Mouse (Mus musculus) G1E (cell line): Measurements from ENCODE around the gene Popdc3. TPM values are rescaled to one million over a fixed set of nuclear protein-coding genes. Genes with fewer than 3 reads are reported as not detected.

Source experiments
- ATAC-seq: 2 replicates; pipeline ENCODE4 v1.8.0; 2016; ENCODE audit warnings: mild to moderate bottlenecking; ENCODE audit not compliant: insufficient number of reproducible peaks, poor library complexity, low FRiP score, severe bottlenecking; ENCODE audit errors: extremely low read depth
- DNase-seq: peaks from one replicate; pipeline ENCODE4 v3.0.0; 2012; ENCODE audit warnings: low spot score
- H3K27me3 ChIP-seq: 2 replicates; pipeline ENCODE4 v1.6.1; 2012; ENCODE audit warnings: mild to moderate bottlenecking, low read length, inconsistent platforms; ENCODE audit not compliant: insufficient read depth
- H3K36me3 ChIP-seq: replicated peaks from 2 replicates; pipeline ENCODE3; 2012; ENCODE audit warnings: mild to moderate bottlenecking, inconsistent platforms
- H3K4me1 ChIP-seq: 2 replicates; pipeline ENCODE4 v1.6.1; 2012; ENCODE audit warnings: low read depth, low read length, inconsistent platforms, mixed read lengths; ENCODE audit not compliant: insufficient read depth
- H3K4me3 ChIP-seq: 2 replicates; pipeline ENCODE4 v1.5.1; 2012; ENCODE audit warnings: low read depth, mild to moderate bottlenecking, inconsistent platforms, low read length, moderate library complexity, mixed read lengths
- H3K9me3 ChIP-seq: replicated peaks from 2 replicates; pipeline ENCODE4 v1.6.1; 2012; ENCODE audit warnings: inconsistent platforms
- CTCF ChIP-seq: IDR thresholded peaks from 2 replicates; pipeline ENCODE4 v1.5.1; 2012; ENCODE audit warnings: low read depth, low read length, inconsistent platforms, mixed read lengths
- GATA1 ChIP-seq: IDR thresholded peaks from 2 replicates; pipeline ENCODE4 v1.6.1; 2012; ENCODE audit warnings: borderline replicate concordance, low read length, inconsistent platforms, mixed read lengths
- GATA2 ChIP-seq: IDR thresholded peaks from 2 replicates; pipeline ENCODE4 v1.6.1; 2012; ENCODE audit warnings: low read depth, low read length, inconsistent platforms, borderline replicate concordance
- POLR2AphosphoS5 ChIP-seq: IDR thresholded peaks from 2 replicates; pipeline ENCODE4 v1.6.1; 2012; ENCODE audit warnings: low read depth, low read length, inconsistent platforms; ENCODE audit not compliant: insufficient replicate concordance
- TAL1 ChIP-seq: conservative IDR thresholded peaks from 2 replicates; pipeline ENCODE4 v1.6.1; 2012; ENCODE audit warnings: low read depth, low read length, inconsistent platforms, mixed read lengths
- polyA plus RNA-seq: library from polyadenylated mRNA; stranded (reverse); fragments of >175 nt; gene quantifications from 2 replicates; pipeline ENCODE4 v1.2.3, GENCODE M21; 2012
- total RNA-seq, 2 experiments: library from RNA; stranded (forward) in 1 of 2; stranded (reverse) in 1 of 2; fragments of 200-1000 nt in 1 of 2; fragments of >200 nt in 1 of 2; fragmentation: Nextera tagmentation in 1 of 2; gene quantifications; 2 replicates each; pipeline ENCODE4 v1.2.3; 2014 to 2017

The Popdc3 gene
- total and polyA plus RNA-seq, 3 experiments: not detected

DNA sequence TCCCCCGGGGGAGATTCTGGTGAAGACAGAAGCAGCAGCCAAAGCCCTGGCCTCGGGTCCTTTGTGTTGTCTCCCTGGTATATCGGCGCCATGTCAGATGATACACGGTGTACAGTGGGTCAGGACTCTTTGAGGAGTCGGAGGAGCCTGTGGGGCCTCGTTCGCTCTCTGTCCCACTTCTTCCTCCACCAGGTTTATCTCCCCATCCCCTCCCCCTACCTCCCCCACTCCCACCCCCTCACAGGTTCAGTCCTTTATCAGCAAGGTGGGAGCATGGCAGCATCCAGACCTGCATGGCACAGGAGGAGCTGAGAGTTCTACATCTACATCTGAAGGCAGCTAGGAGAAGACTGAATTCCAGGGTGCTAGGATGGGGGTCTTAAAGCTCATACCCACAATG, 12.0 kb upstream of the Popdc3 start:
- Histone ChIP-seq H3K36me3 (peaks cover 8% of the 10 kb centered on the region), H3K4me1 (no peaks in the 10 kb centered on the region), H3K27me3 (peaks cover 4% of the 10 kb centered on the region), H3K4me3 (no peak overlapping the region), H3K9me3 (no peaks in the 10 kb centered on the region)
- TF ChIP-seq TAL1 (no peak), GATA2 (no peak), CTCF (no peak), GATA1 (no peak), POLR2AphosphoS5 (no peak)
- DNase-seq: no peak
- ATAC-seq: no peak

GRCm38 (mm10) chr10:45173927-45174326, 4.0 kb upstream of the Popdc3 start:
- H3K4me1 ChIP-seq: no peaks in the 10 kb centered on the region
- peaks cover 8% of the 10 kb centered on the region for H3K27me3 ChIP-seq
- no peak for ATAC-seq
- DNase-seq: no peak
- TF ChIP-seq GATA1 (no peak), POLR2AphosphoS5 (no peak), GATA2 (no peak), TAL1 (no peak), CTCF (no peak)
- no peaks in the 10 kb centered on the region for H3K9me3 ChIP-seq
- no peaks in the 10 kb centered on the region for H3K36me3 ChIP-seq
- no peak overlapping the region for H3K4me3 ChIP-seq

DNA sequence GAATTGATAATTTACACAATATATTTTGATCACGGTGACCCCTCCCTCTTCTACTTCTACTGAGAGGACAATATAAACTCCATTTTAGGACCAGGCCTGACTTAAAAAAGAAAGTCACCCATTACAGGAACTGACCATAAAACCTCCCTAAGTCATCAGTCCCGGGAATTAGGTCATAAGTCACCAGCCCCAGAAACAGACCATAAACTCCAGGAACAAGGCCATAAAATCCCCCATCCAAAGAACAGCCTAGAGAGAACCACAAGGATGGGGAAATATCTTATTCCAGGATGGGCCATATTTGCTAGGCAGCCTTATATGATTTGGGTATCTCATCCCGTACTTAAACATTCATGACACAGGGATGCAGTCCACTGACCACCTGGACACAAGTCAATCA, 3.6 kb upstream of the Popdc3 start:
- no peaks in the 10 kb centered on the region for H3K36me3 ChIP-seq
- H3K27me3 ChIP-seq: peaks cover 8% of the 10 kb centered on the region
- H3K4me3 ChIP-seq: no peak overlapping the region
- no peaks in the 10 kb centered on the region for H3K9me3 ChIP-seq
- TF ChIP-seq CTCF (no peak), GATA1 (no peak), GATA2 (no peak), TAL1 (no peak), POLR2AphosphoS5 (no peak)
- DNase-seq (no peak), ATAC-seq (no peak)
- no peaks in the 10 kb centered on the region for H3K4me1 ChIP-seq

GRCm38 (mm10) chr10:45180677-45181326, 2.9 kb downstream of the Popdc3 start:
- Histone ChIP-seq H3K36me3 (no peaks in the 10 kb centered on the region), H3K27me3 (0 out of 2 replicates have a peak, but pooled peaks cover 2% of the 10 kb centered on the region), H3K9me3 (no peaks in the 10 kb centered on the region), H3K4me1 (no peaks in the 10 kb centered on the region), H3K4me3 (no peak overlapping the region)
- TF ChIP-seq GATA2: no peak
- no peak for TF ChIP-seq TAL1
- TF ChIP-seq GATA1: no peak
- TF ChIP-seq POLR2AphosphoS5: no peak
- TF ChIP-seq CTCF: no peak
- no peak for DNase-seq
- no peak for ATAC-seq

DNA sequence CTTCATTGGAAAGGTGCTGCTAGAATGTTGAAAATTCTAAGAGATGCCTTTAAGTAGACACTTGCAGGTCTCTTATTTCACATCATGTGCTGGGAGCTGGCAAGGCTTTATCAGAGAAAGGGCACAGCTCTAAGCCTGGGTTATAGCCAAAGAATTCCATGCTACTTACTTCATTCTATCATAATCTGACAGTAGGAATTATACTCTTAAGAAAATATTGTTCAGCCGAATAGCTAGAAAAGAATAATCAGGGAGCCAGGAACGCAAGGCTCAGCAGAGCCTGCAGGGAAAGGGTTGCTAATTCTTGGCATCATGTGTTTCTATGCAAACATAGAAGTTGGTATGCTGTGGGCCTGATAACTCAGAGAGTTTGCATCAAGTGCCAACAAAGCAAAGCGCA, 3.4 kb downstream of the Popdc3 start:
- no peaks in the 10 kb centered on the region for H3K4me1 ChIP-seq

DNA sequence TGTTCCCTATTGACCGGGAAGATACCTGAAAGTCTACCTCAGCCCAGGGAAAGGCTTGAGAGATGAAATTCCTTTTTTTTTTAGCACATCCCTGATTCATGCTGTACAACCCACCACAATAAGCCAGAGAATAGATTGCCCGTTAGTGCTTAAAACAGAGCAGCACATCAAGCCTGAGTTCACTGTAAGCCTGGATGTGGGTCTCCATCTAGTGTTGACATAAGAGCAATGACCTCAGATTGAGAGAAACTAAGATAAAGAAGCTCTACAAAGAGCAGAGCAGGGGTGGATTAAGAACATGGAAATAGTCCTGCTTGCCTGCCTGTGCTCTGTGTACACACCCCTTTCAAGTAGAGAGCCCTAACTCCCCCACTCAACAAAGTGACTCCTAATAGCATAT, 7.6 kb downstream of the Popdc3 start:
- DNase-seq (no peak), ATAC-seq (no peak)
- Histone ChIP-seq H3K9me3 (no peaks in the 10 kb centered on the region), H3K27me3 (0 out of 2 replicates have a peak, but pooled peaks cover 2% of the 10 kb centered on the region), H3K4me1 (no peaks in the 10 kb centered on the region), H3K4me3 (no peak overlapping the region), H3K36me3 (no peaks in the 10 kb centered on the region)
- TF ChIP-seq GATA2 (no peak), POLR2AphosphoS5 (no peak), CTCF (no peak), GATA1 (no peak), TAL1 (no peak)

More for the DNA sequence above, 3.4 kb downstream of the Popdc3 start:
- no peak for TF ChIP-seq GATA2
- TF ChIP-seq GATA1: no peak
- TF ChIP-seq TAL1: no peak
- no peak for TF ChIP-seq CTCF
- no peak for TF ChIP-seq POLR2AphosphoS5
- H3K4me3 ChIP-seq: no peak overlapping the region
- no peak for ATAC-seq
- no peaks in the 10 kb centered on the region for H3K36me3 ChIP-seq
- H3K27me3 ChIP-seq: 0 out of 2 replicates have a peak, but pooled peaks cover 2% of the 10 kb centered on the region
- no peak for DNase-seq
- H3K9me3 ChIP-seq: no peaks in the 10 kb centered on the region
